Mouse (Mus musculus) ES-CJ7 (cell line): ENCODE measurements around the gene Nfkbia.

ENCODE experiments used
- DNase-seq: peaks from one replicate; pipeline ENCODE4 v3.0.0; 2011; ENCODE audit warnings: low read depth, low spot score

The Nfkbia gene

GRCm38 (mm10) chr12:55442861-55443850 lies 49.3 kb downstream of the Nfkbia start:
- DNase-seq: no peak

- no peak for DNase-seq
Observed at GRCm38 (mm10) chr12:55442245-55442644, 50.2 kb downstream of the Nfkbia start.

GRCm38 (mm10) chr12:55440416-55440815 lies 52.0 kb downstream of the Nfkbia start:
- no peak for DNase-seq
